Mouse (Mus musculus): ENCODE data around the gene Fkbp2.
"Not testable (repeated sequence)": the region's sequence is repeated elsewhere in the genome, so short reads cannot be mapped to it uniquely, and the experiment has no call there.

The Fkbp2 gene

GRCm38 (mm10) chr19:6991166-6991565, 10.9 kb upstream of the Fkbp2 start:
- not testable (repeated sequence) for DNase-seq (ENCODE audit: low spot score in 2 of 2)

- DNase-seq (ENCODE audit: low spot score in 2 of 2): no peak
These were observed 10.4 kb upstream of the Fkbp2 start for GRCm38 (mm10) chr19:6990712-6991111.

GRCm38 (mm10) chr19:6989251-6989650, 8.9 kb upstream of the Fkbp2 start:
- DNase-seq (ENCODE audit: low spot score in 2 of 2): no peak

DNA sequence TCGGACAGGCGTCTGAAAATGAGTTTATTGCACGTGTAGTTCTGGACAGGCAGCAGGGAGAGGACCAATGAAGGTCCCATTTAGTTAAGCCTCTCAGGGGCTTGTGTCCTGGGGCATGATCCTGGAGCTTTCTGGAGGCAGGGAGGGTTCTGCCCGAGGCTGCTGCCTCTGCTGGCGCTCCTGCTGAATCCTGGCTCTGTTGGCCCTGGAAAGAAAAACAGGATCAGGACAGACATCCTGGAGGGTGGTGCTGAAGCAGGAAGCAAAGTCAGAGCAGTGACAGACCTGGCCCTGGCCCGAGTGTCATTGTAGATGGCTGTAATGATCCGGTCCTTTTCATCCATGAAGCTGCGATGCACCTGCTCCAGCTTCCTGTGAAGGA, 7.6 kb upstream of the Fkbp2 start:
- DNase-seq (ENCODE audit: low spot score in 2 of 2): no peak

DNA sequence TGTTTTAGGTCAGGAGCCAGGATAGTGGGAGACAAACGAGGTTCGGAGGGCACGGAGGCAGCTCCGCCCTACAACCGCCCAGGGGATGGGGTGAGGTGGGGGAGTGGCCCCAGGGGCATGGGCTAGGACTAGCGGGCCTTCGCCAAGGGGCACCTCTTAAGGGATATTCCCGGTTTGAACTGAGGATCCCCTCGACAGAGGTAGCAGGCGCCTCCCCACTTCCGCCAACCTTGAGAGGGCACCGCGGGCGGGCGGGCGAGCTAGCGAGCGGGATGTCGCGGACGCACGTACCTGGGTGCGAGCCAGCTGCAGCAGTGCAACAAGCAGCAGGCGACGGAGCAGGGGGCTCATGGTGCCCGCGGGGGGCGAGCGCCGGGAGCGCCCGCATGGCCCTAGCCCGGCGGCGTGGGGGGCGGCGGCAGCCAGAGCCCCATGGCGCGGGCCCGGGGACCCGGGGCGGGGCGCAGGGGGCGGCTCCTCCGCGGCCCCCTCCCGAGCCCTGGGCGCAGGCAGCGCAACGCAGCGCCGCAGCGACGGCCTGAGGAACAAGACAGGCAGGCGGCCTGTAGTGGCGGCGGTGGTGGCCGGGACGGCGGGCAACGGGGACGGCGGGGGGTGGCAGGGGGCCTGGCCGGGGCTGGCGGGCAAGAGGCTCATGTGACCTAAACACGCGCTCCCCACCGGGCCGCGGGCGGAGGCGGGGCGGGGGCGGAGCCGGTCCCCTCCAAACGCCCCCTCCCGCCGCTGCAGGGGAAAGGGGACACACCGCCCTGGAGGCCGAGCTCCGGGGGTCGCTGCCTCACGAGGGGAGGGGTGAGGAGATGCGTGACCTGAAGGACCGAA, 7.0 kb upstream of the Fkbp2 start, which contains the start of gene Vegfb:
TSS of gene Vegfb (minus strand) at position 591 of the 843 bp plus-strand sequence.
- peak in 1 of 2 experiments; percentile 63 for DNase-seq (ENCODE audit: low spot score in 2 of 2)

DNA sequence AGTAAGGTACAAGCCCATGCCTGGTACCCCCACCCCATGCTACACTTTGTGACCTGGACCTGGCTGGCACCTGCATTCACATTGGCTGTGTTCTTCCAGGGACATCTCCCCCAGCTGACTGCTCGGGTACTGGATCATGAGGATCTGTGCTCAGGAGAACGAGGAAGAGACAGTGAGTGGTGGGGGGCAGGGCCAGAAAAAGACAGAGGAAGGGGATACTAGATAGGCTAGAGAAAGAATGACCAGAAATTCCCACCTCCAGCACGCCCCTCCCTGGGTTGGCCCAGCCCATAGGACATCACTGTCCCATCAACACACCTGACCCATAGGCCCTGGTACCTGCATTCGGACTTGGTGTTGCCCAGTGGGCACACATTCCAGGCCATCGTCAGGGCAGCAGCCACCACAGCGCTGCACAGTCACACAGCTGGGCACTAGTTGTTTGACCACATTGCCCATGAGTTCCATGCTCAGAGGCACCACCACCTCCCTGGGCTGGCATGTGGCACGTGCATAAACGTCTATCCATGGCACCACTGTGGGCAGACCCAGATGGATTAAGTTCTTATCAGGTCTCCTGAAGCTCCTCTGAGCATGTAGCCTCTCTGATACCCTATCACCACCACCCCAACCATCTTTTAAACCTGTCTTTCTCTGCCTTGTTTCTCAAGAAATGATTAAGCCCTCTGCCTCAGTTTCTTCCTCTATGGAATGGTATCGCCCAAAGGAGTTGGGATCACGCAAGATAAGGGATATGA, 5.8 kb upstream of the Fkbp2 start:
- DNase-seq (ENCODE audit: low spot score in 2 of 2): no peak

DNA sequence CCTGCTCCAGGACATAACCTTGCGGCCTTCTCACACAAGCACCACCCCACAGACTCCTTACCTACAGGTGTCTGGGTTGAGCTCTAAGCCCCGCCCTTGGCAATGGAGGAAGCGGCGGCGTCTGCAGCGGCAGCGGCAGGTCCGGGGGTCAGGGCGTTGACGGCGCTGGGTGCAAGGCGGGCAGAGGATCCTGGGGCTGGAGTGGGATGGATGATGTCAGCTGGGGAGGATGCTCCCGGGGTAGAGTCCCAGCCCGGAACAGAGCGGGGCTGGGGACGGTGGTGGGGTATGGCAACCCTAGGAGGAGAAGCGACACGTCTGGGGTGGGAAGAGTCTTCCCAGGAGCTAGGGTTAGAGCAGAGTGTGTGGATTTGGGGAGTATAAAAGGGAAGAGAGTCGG, 5.0 kb upstream of the Fkbp2 start:
- DNase-seq (ENCODE audit: low spot score in 2 of 2): no peak

- no peak for DNase-seq (ENCODE audit: low spot score in 2 of 2)
These were observed 3.3 kb upstream of the Fkbp2 start for GRCm38 (mm10) chr19:6983621-6984020.

DNA sequence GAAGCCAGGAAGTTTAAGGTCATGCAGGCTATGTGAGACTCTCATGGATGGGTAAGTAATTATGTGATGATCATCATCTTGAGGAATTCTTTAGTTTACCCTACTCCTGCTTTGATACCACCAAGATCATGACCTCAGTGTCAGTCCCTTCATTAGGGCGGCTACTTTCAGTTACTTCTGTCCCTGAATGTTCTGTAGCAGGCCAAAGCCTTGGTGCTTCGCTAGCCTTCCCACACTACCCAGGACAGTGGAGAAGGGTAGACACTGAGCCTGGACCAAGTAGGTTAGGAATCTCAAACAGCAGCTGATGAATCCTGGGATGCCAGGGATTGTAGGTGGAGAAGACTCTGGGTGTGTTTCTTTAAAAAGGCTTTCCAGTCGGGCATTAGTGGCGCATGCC, 1.2 kb upstream of the Fkbp2 start:
- DNase-seq (ENCODE audit: low spot score in 2 of 2): no peak

DNA sequence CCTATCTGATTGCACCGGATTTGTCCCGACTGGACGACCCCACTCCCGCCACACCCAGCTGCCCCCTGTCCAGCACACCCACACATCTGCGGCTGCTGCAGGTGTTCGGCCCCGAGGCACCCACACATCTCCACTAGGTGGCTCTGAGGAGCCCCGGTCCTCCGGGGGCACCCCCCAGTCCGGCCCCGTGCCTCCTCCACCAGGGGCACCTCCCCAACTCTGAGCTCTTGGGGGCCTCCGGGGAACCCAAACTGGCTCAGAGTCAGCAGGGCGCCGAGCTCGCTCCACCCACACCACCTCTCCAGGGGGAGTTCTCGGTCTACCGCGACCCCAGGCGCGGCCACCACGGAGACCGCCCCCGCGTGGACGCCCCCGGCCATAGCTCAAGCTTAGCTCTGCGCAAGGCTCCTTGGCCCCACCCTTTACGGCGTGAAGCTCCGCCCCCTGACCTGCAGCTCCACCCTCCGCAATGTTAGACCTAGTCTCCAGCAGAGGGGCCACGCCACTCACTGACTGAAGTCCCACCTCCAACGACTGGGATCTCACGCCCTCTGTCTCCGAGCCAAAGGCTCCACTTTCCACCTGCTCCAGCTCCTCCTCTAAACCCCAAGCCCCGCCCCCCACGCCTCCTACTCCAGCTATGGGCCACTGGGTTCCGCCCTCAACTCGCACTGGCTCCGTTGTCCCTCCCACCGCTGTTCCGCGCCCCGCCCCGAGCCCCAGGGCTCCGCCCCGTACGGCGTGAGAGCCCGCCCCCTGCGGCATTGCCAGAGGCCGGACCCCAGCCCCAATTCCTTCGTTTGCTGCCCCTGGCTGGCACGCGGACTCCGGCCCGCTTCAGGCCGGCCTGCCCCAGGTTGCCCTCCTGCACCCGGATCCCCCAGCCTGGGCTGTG, 568 bp downstream of the Fkbp2 start:
- peak; percentile 99 for DNase-seq (ENCODE audit: low spot score in 2 of 2)

- peak in 1 of 2 experiments; percentile 75 for DNase-seq (ENCODE audit: low spot score in 2 of 2)
These were observed 1.3 kb downstream of the Fkbp2 start for GRCm38 (mm10) chr19:6979001-6979479.

GRCm38 (mm10) chr19:6978639-6978974, 1.7 kb downstream of the Fkbp2 start:
- DNase-seq (ENCODE audit: low spot score in 2 of 2): no peak

DNA sequence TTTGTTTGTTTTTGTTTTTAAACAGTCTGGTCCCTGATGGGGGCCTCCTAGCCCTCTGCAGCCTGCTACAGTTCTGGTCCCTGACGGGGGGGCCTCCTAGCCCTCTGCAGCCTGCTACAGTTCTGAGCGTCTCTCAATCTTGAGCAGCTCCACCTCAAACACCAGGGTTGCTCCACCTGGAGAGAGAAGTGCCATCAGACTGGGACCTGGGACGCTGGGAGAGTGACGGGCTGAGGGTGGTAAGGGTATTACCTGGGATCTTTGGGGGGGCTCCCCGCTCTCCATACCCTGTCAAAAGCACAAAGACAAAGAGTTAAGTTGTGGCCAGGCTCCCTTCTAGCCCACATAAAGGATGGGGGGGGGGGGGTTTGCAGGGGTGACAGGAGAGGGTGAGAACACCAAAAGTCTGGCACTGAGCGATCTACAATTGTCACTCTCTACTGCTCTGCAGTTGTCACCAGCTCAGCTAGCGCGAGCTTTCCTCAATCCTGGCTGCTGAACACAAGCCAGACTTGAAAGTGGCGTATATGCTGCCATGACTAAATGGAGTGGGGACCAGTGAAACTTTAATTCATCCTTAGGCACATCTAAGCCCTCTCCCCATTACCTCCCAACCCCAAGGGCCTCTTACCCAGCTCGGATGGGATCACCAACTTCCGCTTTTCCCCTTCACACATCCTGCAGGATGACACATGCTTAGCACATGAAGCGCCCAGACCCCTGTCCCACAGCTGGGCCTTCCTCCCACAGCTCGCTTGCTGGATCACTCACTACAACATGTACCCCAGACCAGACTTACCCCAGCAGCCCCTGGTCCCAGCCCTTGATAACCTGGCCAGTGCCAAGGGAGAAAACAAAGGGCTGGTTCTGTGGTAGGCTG, 2.3 kb downstream of the Fkbp2 start:
- DNase-seq (ENCODE audit: low spot score in 2 of 2): no peak

- peak; percentile 77 to 85 for DNase-seq (ENCODE audit: low spot score in 2 of 2)
These were observed 4.5 kb downstream of the Fkbp2 start, which contains the start of gene Plcb3 for GRCm38 (mm10) chr19:6975537-6976521. Gene Plcb3 (minus strand): TSS chr19:6976470.

DNA sequence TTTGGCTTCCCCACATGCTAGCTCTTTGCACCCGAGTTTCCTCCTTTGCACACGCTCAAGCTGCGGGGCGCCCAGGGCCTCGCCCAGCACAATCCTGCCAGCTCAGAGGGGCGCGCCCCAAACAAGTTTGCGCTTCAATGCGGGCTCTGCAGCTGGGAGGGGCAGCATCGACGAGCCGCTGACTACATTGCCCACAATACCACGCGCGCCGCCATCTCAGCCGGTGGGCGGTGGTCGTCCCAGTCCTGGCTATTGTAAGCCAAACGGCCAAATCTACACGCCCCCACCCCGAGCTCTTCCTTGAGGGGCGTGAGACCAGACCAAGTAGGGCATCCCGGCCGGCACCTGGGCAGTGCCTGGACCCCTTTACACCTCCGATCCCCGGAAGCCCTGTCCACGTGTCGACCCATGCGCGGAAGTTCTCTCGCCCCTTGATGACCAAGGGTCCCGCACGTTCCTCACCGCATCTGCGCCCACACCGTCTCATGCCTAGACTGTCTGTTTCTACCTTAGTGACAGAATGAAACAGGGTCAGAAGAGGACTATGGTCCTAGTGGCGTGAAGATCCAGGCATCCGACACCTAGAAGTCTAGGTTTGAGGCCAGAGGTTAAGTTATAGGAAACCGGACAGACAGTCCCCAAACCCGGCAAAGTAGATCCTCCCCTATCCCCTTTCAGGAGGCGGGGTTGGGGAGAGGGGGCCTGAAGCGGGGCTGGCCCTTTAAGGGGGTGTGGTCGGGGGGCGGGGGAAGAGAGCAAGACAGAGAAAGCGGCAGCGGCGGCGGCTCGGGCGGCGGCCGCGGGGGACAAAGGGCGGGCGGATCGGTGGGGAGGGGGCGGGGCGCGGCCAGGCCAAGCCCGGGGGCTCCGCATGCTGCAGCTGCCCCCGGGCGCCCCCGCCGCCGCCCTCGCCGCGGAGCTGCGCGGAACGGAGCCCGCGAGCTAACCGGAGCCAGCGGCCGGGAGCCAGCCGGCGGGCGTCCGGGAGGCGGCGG, 5.8 kb downstream of the Fkbp2 start, which contains the start of gene Ppp1r14b:
TSS of gene Ppp1r14b (plus strand) at position 758 of the 995 bp plus-strand sequence.
- DNase-seq (ENCODE audit: low spot score in 2 of 2): peak; percentile 68 to 78

DNA sequence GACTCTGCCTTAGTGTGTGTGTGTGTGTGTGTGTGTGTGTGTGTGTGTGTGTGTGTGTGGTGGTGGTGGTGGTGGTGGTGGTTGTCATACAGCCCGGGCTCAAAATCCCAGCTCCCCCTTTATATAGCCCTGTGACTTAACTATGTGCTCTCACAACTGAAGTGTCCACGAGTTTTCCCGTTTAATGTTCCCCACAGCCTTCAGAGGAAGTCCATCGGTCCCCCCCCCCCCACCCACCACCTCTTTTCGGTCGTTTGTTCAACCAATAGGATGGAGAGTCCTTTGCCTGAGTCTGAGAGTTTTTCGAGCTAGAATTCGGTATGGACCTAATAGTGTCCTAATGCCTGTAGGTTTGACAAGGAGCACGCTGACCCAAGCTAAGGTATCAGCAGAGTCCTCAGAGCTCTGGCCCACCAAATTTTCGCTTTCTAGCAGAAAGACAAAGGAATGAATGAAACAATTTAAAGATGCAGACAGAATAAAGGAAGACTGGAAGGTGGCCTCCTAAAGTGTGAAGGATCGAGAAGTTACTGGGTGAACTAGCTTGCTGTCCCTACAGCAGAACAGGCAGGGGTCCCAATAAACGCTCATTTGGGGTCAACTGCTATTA, 6.6 kb downstream of the Fkbp2 start:
- no peak for DNase-seq (ENCODE audit: low spot score in 2 of 2)

- no peak for DNase-seq (ENCODE audit: low spot score in 2 of 2)
These were observed 7.9 kb downstream of the Fkbp2 start for GRCm38 (mm10) chr19:6972247-6972917.
